Mouse (Mus musculus): ENCODE measurements at regions not wholly inside any gene's neighbourhood (a gene's known extent, or its start where the extent isn't known, plus 50 kb on each side); places are given as distances from the start of the nearest gene placed in this dataset.

DNA sequence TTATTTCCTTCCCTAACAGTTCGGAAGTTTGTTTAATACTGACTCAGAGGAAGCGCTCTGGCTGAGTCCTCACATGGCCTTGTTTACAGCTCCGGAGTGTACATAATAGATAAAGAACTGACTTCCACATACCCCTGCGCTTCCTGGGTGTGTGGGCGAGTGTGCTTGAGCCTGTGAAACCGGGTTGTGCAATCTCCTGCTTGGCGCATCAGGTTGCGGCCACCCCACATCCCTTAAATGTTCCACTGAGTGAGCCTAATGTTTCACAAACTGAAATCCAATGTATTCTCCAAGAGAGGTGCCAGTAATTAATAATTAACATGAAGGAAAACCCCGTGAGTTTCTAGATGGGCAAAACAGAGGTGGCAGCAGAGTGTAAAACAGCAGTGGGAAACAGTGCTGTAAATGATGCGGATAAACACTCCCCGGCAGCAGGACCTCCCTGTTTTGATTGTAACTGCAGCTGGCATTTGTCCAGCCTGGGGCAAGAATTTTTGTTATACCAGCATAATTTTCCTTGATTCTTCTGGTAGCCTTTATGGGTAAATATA, 175.2 kb upstream of the Cdkn2b start:
- TF ChIP-seq CTCF (IDR thresholded peaks at IDR 0.05; ENCODE audit: borderline replicate concordance, extremely low read depth, insufficient read depth, insufficient read length) (no peak), POLR2A (IDR thresholded peaks at IDR 0.05; ENCODE audit: borderline replicate concordance, extremely low read depth, insufficient read depth, insufficient read length, poor library complexity, severe bottlenecking) (no peak)
